Mouse (Mus musculus): ENCODE measurements around the gene Spem2. TPM values are rescaled to one million over a fixed set of nuclear protein-coding genes. Genes with fewer than 3 reads are reported as not detected.
"Not testable (repeated sequence)": the region's sequence is repeated elsewhere in the genome, so short reads cannot be mapped to it uniquely, and the experiment has no call there.

Spem2 gene
- not detected in 2 replicates for polyA plus RNA-seq (2015; fragmentation: Nextera tagmentation; extraction: Ambion mirVana)

- Histone ChIP-seq H3K27me3 (no peaks in the 10 kb centered on the region), H3K4me2 (no peak within 1 kb of the TSS), H3K4me1 (no peaks in the 10 kb centered on the region), H3K36me3 (no peaks in the 10 kb centered on the region), H3K9ac (no peak within 1 kb of the TSS), H3K4me3 (no peak within 1 kb of the TSS), H3K27ac (no peak within 1 kb of the TSS), H3K9me3 (no peaks in the 10 kb centered on the region)
- no peak for ATAC-seq (ENCODE audit: borderline replicate concordance, extremely low read depth, low FRiP score, low TSS enrichment)
- WGBS, result 77% methylated on average over 2 of the region's 2 CpGs
Measured at GRCm38 (mm10) chr11:69818365-69818764, at the start of gene Spem2. Gene Spem2, minus strand, starts transcription at chr11:69818465.

- WGBS, result 55% methylated on average over 9 of the region's 9 CpGs
- Histone ChIP-seq H3K27me3 (no peaks in the 10 kb centered on the region), H3K9me3 (no peaks in the 10 kb centered on the region), H3K4me3 (no peak overlapping the region), H3K4me1 (no peaks in the 10 kb centered on the region), H3K9ac (no peak overlapping the region), H3K27ac (no peak overlapping the region), H3K4me2 (no peak overlapping the region), H3K36me3 (no peaks in the 10 kb centered on the region)
- no peak for ATAC-seq (ENCODE audit: borderline replicate concordance, extremely low read depth, low FRiP score, low TSS enrichment)
Measured at GRCm38 (mm10) chr11:69867335-69867734, 49.1 kb upstream of the Spem2 start.

GRCm38 (mm10) chr11:69865561-69865960, 47.3 kb upstream of the Spem2 start:
- Histone ChIP-seq H3K9ac (no peak overlapping the region), H3K27me3 (no peaks in the 10 kb centered on the region), H3K27ac (no peak overlapping the region), H3K36me3 (no peaks in the 10 kb centered on the region), H3K9me3 (no peaks in the 10 kb centered on the region), H3K4me2 (no peak overlapping the region), H3K4me1 (no peaks in the 10 kb centered on the region), H3K4me3 (no peak overlapping the region)
- WGBS, result 75% methylated on average over 9 of the region's 9 CpGs
- ATAC-seq (ENCODE audit: borderline replicate concordance, extremely low read depth, low FRiP score, low TSS enrichment), result no peak

- no peak overlapping the region for H3K9ac ChIP-seq
- no peaks in the 10 kb centered on the region for H3K9me3 ChIP-seq
- H3K4me3 ChIP-seq, result no peak overlapping the region
- no peak for ATAC-seq (ENCODE audit: borderline replicate concordance, extremely low read depth, low FRiP score, low TSS enrichment)
- H3K4me1 ChIP-seq, result no peaks in the 10 kb centered on the region
- WGBS, result 37% methylated on average over 8 of the region's 8 CpGs
- no peak overlapping the region for H3K4me2 ChIP-seq
- H3K36me3 ChIP-seq, result no peaks in the 10 kb centered on the region
- H3K27ac ChIP-seq, result no peak overlapping the region
- peaks cover 3% of the 10 kb centered on the region; the same call in 1 of the 2 replicates for H3K27me3 ChIP-seq
Measured at GRCm38 (mm10) chr11:69864138-69864860, 46.0 kb upstream of the Spem2 start.

GRCm38 (mm10) chr11:69863729-69864128, 45.5 kb upstream of the Spem2 start:
- not testable (repeated sequence) for H3K4me1 ChIP-seq; H3K36me3 ChIP-seq; H3K9ac ChIP-seq; H3K4me3 ChIP-seq; H3K9me3 ChIP-seq; H3K27ac ChIP-seq; H3K27me3 ChIP-seq; H3K4me2 ChIP-seq; ATAC-seq (ENCODE audit: borderline replicate concordance, extremely low read depth, low FRiP score, low TSS enrichment)
- WGBS, result 46% methylated on average over 3 of the region's 3 CpGs

- Histone ChIP-seq H3K9me3 (no peaks in the 10 kb centered on the region), H3K4me3 (peak within 1 kb of the TSS; percentile 32), H3K4me1 (no peaks in the 10 kb centered on the region), H3K27ac (peak within 1 kb of the TSS; percentile 79), H3K4me2 (peak within 1 kb of the TSS; percentile 49), H3K36me3 (no peaks in the 10 kb centered on the region), H3K9ac (peak within 1 kb of the TSS; percentile 25), H3K27me3 (peaks cover 17% of the 10 kb centered on the region; the same call in 1 of the 2 replicates)
- WGBS, result 16% methylated on average over 30 of the region's 30 CpGs
- ATAC-seq (ENCODE audit: borderline replicate concordance, extremely low read depth, low FRiP score, low TSS enrichment), result peak; percentile 82
Measured at GRCm38 (mm10) chr11:69858113-69858998, 40.1 kb upstream of the Spem2 start, which contains the start of gene Tnk1. Gene Tnk1, minus strand, starts transcription at chr11:69858730.

GRCm38 (mm10) chr11:69855347-69855746, 37.1 kb upstream of the Spem2 start:
- Histone ChIP-seq H3K4me2 (no peak overlapping the region; the same call in 1 of the 2 replicates), H3K9ac (no peak overlapping the region), H3K27ac (no peak overlapping the region), H3K36me3 (peaks cover 22% of the 10 kb centered on the region), H3K27me3 (peaks cover 17% of the 10 kb centered on the region; the same call in 1 of the 2 replicates), H3K4me3 (no peak overlapping the region), H3K4me1 (0 out of 2 replicates have a peak, but pooled peaks cover 7% of the 10 kb centered on the region), H3K9me3 (no peaks in the 10 kb centered on the region)
- ATAC-seq (ENCODE audit: borderline replicate concordance, extremely low read depth, low FRiP score, low TSS enrichment), result no peak
- WGBS, result 26% methylated on average over 16 of the region's 16 CpGs

- H3K4me1 ChIP-seq, result 0 out of 2 replicates have a peak, but pooled peaks cover 7% of the 10 kb centered on the region
- 73% methylated on average over 10 of the region's 10 CpGs for WGBS
- no peak for ATAC-seq (ENCODE audit: borderline replicate concordance, extremely low read depth, low FRiP score, low TSS enrichment)
- H3K27me3 ChIP-seq, result peaks cover 14% of the 10 kb centered on the region; the same call in 1 of the 2 replicates
- H3K36me3 ChIP-seq, result peaks cover 28% of the 10 kb centered on the region
- no peak overlapping the region for H3K4me3 ChIP-seq
- no peak overlapping the region for H3K4me2 ChIP-seq
- no peak overlapping the region for H3K9ac ChIP-seq
- H3K9me3 ChIP-seq, result no peaks in the 10 kb centered on the region
- H3K27ac ChIP-seq, result no peak overlapping the region
Measured at GRCm38 (mm10) chr11:69854680-69855079, 36.4 kb upstream of the Spem2 start.

- no peak for ATAC-seq (ENCODE audit: borderline replicate concordance, extremely low read depth, low FRiP score, low TSS enrichment)
- Histone ChIP-seq H3K36me3 (peaks cover 35% of the 10 kb centered on the region), H3K27ac (no peak overlapping the region), H3K27me3 (peaks cover 11% of the 10 kb centered on the region; the same call in 1 of the 2 replicates), H3K9ac (no peak overlapping the region), H3K4me2 (no peak overlapping the region), H3K4me3 (no peak overlapping the region), H3K9me3 (no peaks in the 10 kb centered on the region), H3K4me1 (0 out of 2 replicates have a peak, but pooled peaks cover 9% of the 10 kb centered on the region)
- WGBS, result 54% methylated on average over 7 of the region's 7 CpGs
Measured at GRCm38 (mm10) chr11:69853994-69854393, 35.7 kb upstream of the Spem2 start.

GRCm38 (mm10) chr11:69850754-69851153, 32.5 kb upstream of the Spem2 start:
- no peak overlapping the region for H3K27ac ChIP-seq
- H3K4me3 ChIP-seq, result no peak overlapping the region
- no peak overlapping the region for H3K4me2 ChIP-seq
- ATAC-seq (ENCODE audit: borderline replicate concordance, extremely low read depth, low FRiP score, low TSS enrichment), result no peak
- H3K9ac ChIP-seq, result no peak overlapping the region
- WGBS, result 73% methylated on average over 8 of the region's 8 CpGs
- no peaks in the 10 kb centered on the region for H3K9me3 ChIP-seq
- H3K36me3 ChIP-seq, result peaks cover 45% of the 10 kb centered on the region
- H3K27me3 ChIP-seq, result no peaks in the 10 kb centered on the region
- peaks cover 27% of the 10 kb centered on the region for H3K4me1 ChIP-seq

GRCm38 (mm10) chr11:69849884-69850283, 31.6 kb upstream of the Spem2 start:
- Histone ChIP-seq H3K4me1 (peaks cover 34% of the 10 kb centered on the region), H3K36me3 (peaks cover 45% of the 10 kb centered on the region), H3K9me3 (no peaks in the 10 kb centered on the region), H3K4me2 (no peak overlapping the region), H3K27ac (no peak overlapping the region), H3K9ac (no peak overlapping the region), H3K27me3 (no peaks in the 10 kb centered on the region), H3K4me3 (no peak overlapping the region)
- 90% methylated on average over 15 of the region's 15 CpGs for WGBS
- ATAC-seq (ENCODE audit: borderline replicate concordance, extremely low read depth, low FRiP score, low TSS enrichment), result no peak
